ENCODE assay signal across 8 mouse cellular contexts in genomic region chr3:79286376-79287107, GRCm38 (mm10). TPM values are rescaled to one million over a fixed set of nuclear protein-coding genes. Genes with fewer than 3 reads are reported as not detected.
DNase-seq lines count a peak whose midpoint lies in the region; ATAC-seq and TF ChIP-seq lines count a peak whose summit lies in the region.

Gene Rapgef2, minus strand, starts transcription at chr3:79286517.

- peak within 1 kb of the TSS; percentile 80 for H3K27ac ChIP-seq in bone marrow macrophage, adult 2 months (ENCODE audit: insufficient read depth, low read depth, low read length)
- peak within 1 kb of the TSS; percentile 78 for H3K27ac ChIP-seq in embryonic fibroblast, embryonic 13.5 days (ENCODE audit: insufficient read depth, low read length)
- H3K27ac ChIP-seq in heart, embryonic 12.5 days (ENCODE audit: poor library complexity, severe bottlenecking): peak within 1 kb of the TSS; percentile 98
- peak within 1 kb of the TSS; percentile 96 for H3K27ac ChIP-seq in kidney, embryonic 16.5 days (ENCODE audit: low read length)
- H3K27ac ChIP-seq in liver, embryonic 12.5 days: peak within 1 kb of the TSS; percentile 86
- H3K27ac ChIP-seq in stomach, postnatal 0 days (replicated peaks): peak within 1 kb of the TSS; percentile 98

- TF ChIP-seq EP300 in stomach, postnatal 0 days (optimal IDR thresholded peaks at IDR 0.05): no peak

- peak within 1 kb of the TSS; percentile 82 for H3K4me3 ChIP-seq in bone marrow macrophage, adult 2 months (ENCODE audit: insufficient read depth, low read length)
- H3K4me3 ChIP-seq in embryonic fibroblast, embryonic 13.5 days (ENCODE audit: insufficient read depth, low read length): peak within 1 kb of the TSS; percentile 81
- H3K4me3 ChIP-seq in heart, embryonic 12.5 days: peak within 1 kb of the TSS; percentile 80
- H3K4me3 ChIP-seq in kidney, embryonic 16.5 days (ENCODE audit: low read length): peak within 1 kb of the TSS; percentile 87
- H3K4me3 ChIP-seq in liver, embryonic 12.5 days: peak within 1 kb of the TSS; percentile 80
- H3K4me3 ChIP-seq in myocyte: peak within 1 kb of the TSS; percentile 84
- peak within 1 kb of the TSS; percentile 88 for H3K4me3 ChIP-seq in stomach, postnatal 0 days (ENCODE audit: low read depth, low read length)

- DNase-seq in stomach, postnatal 0 days (ENCODE audit: low spot score): peak; percentile 84

- H3K79me2 ChIP-seq in myocyte (ENCODE audit: control insufficient read depth, insufficient read depth): peaks cover 47% of the 10 kb centered on the region

- H3K36me3 ChIP-seq in heart, embryonic 12.5 days: no peaks in the 10 kb centered on the region
- no peaks in the 10 kb centered on the region for H3K36me3 ChIP-seq in kidney, embryonic 16.5 days (ENCODE audit: insufficient read depth, low read length)
- H3K36me3 ChIP-seq in liver, embryonic 12.5 days: no peaks in the 10 kb centered on the region
- H3K36me3 ChIP-seq in myocyte (ENCODE audit: control insufficient read depth, insufficient read depth): no peaks in the 10 kb centered on the region
- H3K36me3 ChIP-seq in stomach, postnatal 0 days (ENCODE audit: control insufficient read depth, insufficient read depth, low read length): no peaks in the 10 kb centered on the region

- no peaks in the 10 kb centered on the region for H3K9me3 ChIP-seq in heart, embryonic 12.5 days (replicated peaks)
- H3K9me3 ChIP-seq in kidney, embryonic 16.5 days (ENCODE audit: low read length): no peaks in the 10 kb centered on the region
- no peaks in the 10 kb centered on the region for H3K9me3 ChIP-seq in liver, embryonic 12.5 days (replicated peaks)
- no peaks in the 10 kb centered on the region for H3K9me3 ChIP-seq in stomach, postnatal 0 days (ENCODE audit: control insufficient read depth, low read length)

- TF ChIP-seq POLR2A in bone marrow macrophage, adult 2 months (IDR thresholded peaks at IDR 0.05; ENCODE audit: borderline replicate concordance, low read depth, low read length): no peak
- 0 out of 2 replicates have a peak, but pooled peaks have one; percentile 37 for TF ChIP-seq POLR2A in embryonic fibroblast, embryonic 13.5 days (IDR thresholded peaks at IDR 0.05; ENCODE audit: low read depth, low read length)
- TF ChIP-seq POLR2A in myocyte (IDR thresholded peaks at IDR 0.05; ENCODE audit: insufficient read length, low read depth): peak; percentile 73

- H3K9ac ChIP-seq in heart, embryonic 12.5 days: peak within 1 kb of the TSS; percentile 95
- H3K9ac ChIP-seq in kidney, embryonic 16.5 days (replicated peaks; ENCODE audit: low read length): peak within 1 kb of the TSS; percentile 93
- H3K9ac ChIP-seq in liver, embryonic 12.5 days: peak within 1 kb of the TSS; percentile 79
- H3K9ac ChIP-seq in stomach, postnatal 0 days (ENCODE audit: low read length): peak within 1 kb of the TSS; percentile 93

- peak; percentile 38 for ATAC-seq in CD4-positive, CD25-positive, alpha-beta regulatory T cell, adult 4 months
- ATAC-seq in heart, embryonic 12.5 days (ENCODE audit: insufficient number of reproducible peaks, low FRiP score): peak; percentile 83
- peak; percentile 86 for ATAC-seq in kidney, embryonic 16.5 days (ENCODE audit: low FRiP score, low TSS enrichment)
- peak; percentile 75 for ATAC-seq in liver, embryonic 12.5 days
- peak; percentile 83 for ATAC-seq in stomach, postnatal 0 days (ENCODE audit: low FRiP score, low TSS enrichment)

- peak within 1 kb of the TSS; percentile 79 for H3ac ChIP-seq in myocyte (ENCODE audit: control insufficient read depth, insufficient read length)

- no peaks in the 10 kb centered on the region for H3K27me3 ChIP-seq in heart, embryonic 12.5 days (replicated peaks)
- H3K27me3 ChIP-seq in kidney, embryonic 16.5 days (ENCODE audit: insufficient read depth, low read length): no peaks in the 10 kb centered on the region
- peaks cover 62% of the 10 kb centered on the region for H3K27me3 ChIP-seq in liver, embryonic 12.5 days (replicated peaks)
- no peaks in the 10 kb centered on the region for H3K27me3 ChIP-seq in myocyte (ENCODE audit: control insufficient read depth, insufficient read depth, insufficient read length)
- no peaks in the 10 kb centered on the region for H3K27me3 ChIP-seq in stomach, postnatal 0 days (ENCODE audit: control insufficient read depth, insufficient read depth, low read length)

- under 1% methylated on average over 92 of the region's 97 CpGs for WGBS in heart, embryonic 12.5 days
- WGBS in kidney, embryonic 16.5 days: under 1% methylated on average over 87 of the region's 97 CpGs
- WGBS in liver, embryonic 12.5 days (ENCODE audit: insufficient replicate concordance): under 1% methylated on average over 79 of the region's 97 CpGs
- under 1% methylated on average over 76 of the region's 97 CpGs for WGBS in stomach, postnatal 0 days

- H3K4me2 ChIP-seq in heart, embryonic 12.5 days: peak within 1 kb of the TSS; percentile 75
- peak within 1 kb of the TSS; percentile 72 for H3K4me2 ChIP-seq in kidney, embryonic 16.5 days (replicated peaks; ENCODE audit: low read depth, low read length)
- H3K4me2 ChIP-seq in liver, embryonic 12.5 days: peak within 1 kb of the TSS; percentile 97
- H3K4me2 ChIP-seq in myocyte (ENCODE audit: low read depth): peak within 1 kb of the TSS; percentile 89
- peak within 1 kb of the TSS; percentile 82 for H3K4me2 ChIP-seq in stomach, postnatal 0 days (replicated peaks; ENCODE audit: low read depth)

- no peak for TF ChIP-seq CTCF in bone marrow macrophage, adult 2 months (IDR thresholded peaks at IDR 0.05; ENCODE audit: low read depth, low read length)
- 0 out of 2 replicates have a peak, but pooled peaks have one; percentile 3 for TF ChIP-seq CTCF in embryonic fibroblast, embryonic 13.5 days (IDR thresholded peaks at IDR 0.05; ENCODE audit: borderline replicate concordance, insufficient read depth, low read length)
- TF ChIP-seq CTCF in stomach, postnatal 0 days (IDR thresholded peaks at IDR 0.05; ENCODE audit: low read depth): peak; percentile 46

- H3K4me1 ChIP-seq in bone marrow macrophage, adult 2 months (ENCODE audit: control insufficient read depth, insufficient read depth, low read length): peaks cover 14% of the 10 kb centered on the region
- H3K4me1 ChIP-seq in embryonic fibroblast, embryonic 13.5 days (ENCODE audit: control insufficient read depth, insufficient read depth, low read length): peaks cover 11% of the 10 kb centered on the region
- H3K4me1 ChIP-seq in heart, embryonic 12.5 days (replicated peaks): peaks cover 36% of the 10 kb centered on the region
- peaks cover 34% of the 10 kb centered on the region for H3K4me1 ChIP-seq in kidney, embryonic 16.5 days (ENCODE audit: insufficient read depth, low read length)
- H3K4me1 ChIP-seq in liver, embryonic 12.5 days: peaks cover 25% of the 10 kb centered on the region
- peaks cover 10% of the 10 kb centered on the region for H3K4me1 ChIP-seq in stomach, postnatal 0 days (replicated peaks; ENCODE audit: control insufficient read depth, insufficient read depth)

TF ChIP-seq in myocyte, 11 proteins besides CTCF, POLR2A, EP300 and RAD21:
- TF ChIP-seq MYOD1 (IDR thresholded peaks at IDR 0.05; ENCODE audit: control insufficient read depth in 1 of 3, insufficient read length in 2 of 3, low read depth in 2 of 3) (peak in 1 of 3 experiments; percentile 3), MYOG (IDR thresholded peaks at IDR 0.05; ENCODE audit: control insufficient read depth in 1 of 3, insufficient read depth in 1 of 3, insufficient read length in 2 of 3, low read depth in 2 of 3) (no peak), REST (IDR thresholded peaks at IDR 0.05; ENCODE audit: insufficient read depth, insufficient read length) (no peak)

RNA-seq across cellular contexts. Expression of gene Rapgef2, which starts in this region (rescaled TPM):
- polyA plus RNA-seq in CD4-positive, CD25-positive, alpha-beta regulatory T cell, adult 4 months (2017; shearing (Covaris generic)): 1 to 10 TPM; 3.1 to 5.6 TPM
- 13.3 and 13.6 TPM in 2 replicates for polyA plus RNA-seq in bone marrow macrophage, adult 2 months (2012; ENCODE audit: insufficient read depth, insufficient read length, missing spikeins)
- 18.4 and 21.7 TPM in 2 replicates for polyA plus RNA-seq in embryonic fibroblast, embryonic 13.5 days (2011; ENCODE audit: insufficient read length, low read depth, missing spikeins)
- 8.5 and 9.2 TPM in 2 replicates for polyA plus RNA-seq in heart, embryonic 12.5 days (2016; fragmentation: Nextera tagmentation; extraction: Ambion mirVana)
- 4.0 and 4.9 TPM in 2 replicates for polyA plus RNA-seq in kidney, embryonic 16.5 days (2015; fragmentation: Nextera tagmentation; extraction: Ambion mirVana)
- polyA plus RNA-seq in liver, embryonic 12.5 days (2016; fragmentation: Nextera tagmentation; extraction: Ambion mirVana): 2.1 and 2.2 TPM in 2 replicates
- 5.8 TPM for polyA plus RNA-seq in myocyte (2012; fragmentation: generic; extraction: Trizol)
- polyA plus RNA-seq in stomach, postnatal 0 days (2015; fragmentation: Nextera tagmentation; extraction: Ambion mirVana): 2.3 and 2.4 TPM in 2 replicates

Comparison
In these comparisons a context has a peak if more than half of its experiments do, and no peak if none do; other contexts are left out.
1. Peak in every context shown above with its lines: DNase-seq, ATAC-seq, H3K4me3 ChIP-seq and H3K27ac ChIP-seq.